ENCODE assay signal across 17 mouse cellular contexts in the genomic region with DNA sequence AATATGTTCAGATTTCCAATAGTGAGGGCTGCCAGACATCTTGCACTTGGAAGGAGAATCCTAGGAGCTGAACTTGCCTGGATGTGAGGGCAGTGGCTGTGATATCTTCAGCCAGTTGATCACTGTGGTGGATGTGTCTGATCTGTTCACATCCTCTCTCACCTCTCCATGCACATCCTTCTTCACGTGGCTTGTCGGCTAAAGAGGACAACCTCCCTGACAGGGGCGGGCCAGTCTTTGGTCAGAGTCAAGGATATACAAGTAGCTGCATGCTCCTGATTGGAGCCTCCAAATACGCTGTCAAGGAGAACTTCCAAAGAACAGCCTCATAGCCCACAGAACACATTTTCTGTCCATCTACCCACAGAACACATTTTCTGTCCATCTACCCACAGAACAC. TPM values are rescaled to one million over a fixed set of nuclear protein-coding genes. Genes with fewer than 3 reads are reported as not detected.
"Had no signal": no experiment of that assay in that cellular context is flagged by ENCODE, and none has a peak within 500 bp of the region (broad histone marks: within the 10 kb centered on the region; RNA-seq: fewer than 3 reads in every experiment).

No protein-coding gene starts in this region.

- H3K4me2 ChIP-seq: neural tube, embryonic 13.5 days; neural tube, embryonic 15.5 days; stomach, embryonic 15.5 days had no signal

- H3K4me3 ChIP-seq: neural tube, embryonic 13.5 days; neural tube, embryonic 15.5 days; stomach, embryonic 15.5 days had no signal

- H3K36me3 ChIP-seq: neural tube, embryonic 13.5 days; neural tube, embryonic 15.5 days; stomach, embryonic 15.5 days had no signal

- H3K27me3 ChIP-seq: neural tube, embryonic 13.5 days; neural tube, embryonic 15.5 days had no signal

- DNase-seq: retina, postnatal 1 day; right cerebral cortex, adult 18-20 months; right cerebral cortex, postnatal 14 days; right cerebral cortex, postnatal 25 days; right cerebral cortex, postnatal 4 days; spleen, adult 18-20 months; thymus, adult 18-20 months; thymus, adult 2 months; thymus, postnatal 14 days; thymus, postnatal 25 days; thymus, postnatal 36 days; thymus, postnatal 4 days had no signal

- H3K27ac ChIP-seq: neural tube, embryonic 13.5 days; neural tube, embryonic 15.5 days; stomach, embryonic 15.5 days; stomach, postnatal 0 days had no signal

- H3K9ac ChIP-seq: neural tube, embryonic 13.5 days; neural tube, embryonic 15.5 days; stomach, embryonic 15.5 days had no signal

- H3K9me3 ChIP-seq: neural tube, embryonic 13.5 days; neural tube, embryonic 15.5 days; stomach, embryonic 15.5 days had no signal

RNA-seq across cellular contexts. Expression of a gene that starts 58.6 kb away (rescaled TPM):
- total RNA-seq: neutrophil, adult 5-6 weeks had no signal
